Mouse (Mus musculus): ENCODE measurements around the gene Mrgprb1. TPM values are rescaled to one million over a fixed set of nuclear protein-coding genes. Genes with fewer than 3 reads are reported as not detected.
"Not testable (repeated sequence)": the region's sequence is repeated elsewhere in the genome, so short reads cannot be mapped to it uniquely, and the experiment has no call there.

The Mrgprb1 gene
- under 1 TPM; 0.36 to 0.51 TPM for total RNA-seq (2021)
- long read RNA-seq, experiment 1 = 0 reads
- long read RNA-seq, experiment 2 = 0 reads

- no peak for DNase-seq
Observed at GRCm38 (mm10) chr7:48456242-48456641, at the start of gene Mrgprb1. Mrgprb1 (minus strand) TSS chr7:48456342.

GRCm38 (mm10) chr7:48499221-48499620 is 43.1 kb upstream of the Mrgprb1 start, which contains the start of gene Mrgprx2:
Mrgprx2 (minus strand) TSS chr7:48499321.
- DNase-seq = no peak

- no peak for DNase-seq
Observed at GRCm38 (mm10) chr7:48436581-48436980, 19.6 kb downstream of the Mrgprb1 start.

GRCm38 (mm10) chr7:48435936-48436335 is 20.2 kb downstream of the Mrgprb1 start:
- not testable (repeated sequence) for DNase-seq

Other genes with a start within 250 kb of the Mrgprb1 start
- not detected for gene Mrgprb8, start 67.8 kb downstream of the Mrgprb1 start, total RNA-seq (2021)
- under 1 TPM; 0.15 TPM for gene Mrgprx2, start 43.0 kb upstream of the Mrgprb1 start, total RNA-seq (2021)
- under 1 TPM in 1 of 2 experiments, not detected in 1; 0.12 TPM for gene Mrgprb2, start 101.7 kb upstream of the Mrgprb1 start, total RNA-seq (2021)
- gene Mrgprb3, start 187.5 kb upstream of the Mrgprb1 start, total RNA-seq (2021) = not detected